Mouse (Mus musculus) G1E (cell line): ENCODE measurements around the gene Atf3.

ENCODE experiments used
- CTCF ChIP-seq: IDR thresholded peaks from 2 replicates; pipeline ENCODE4 v1.5.1; 2012; ENCODE audit warnings: low read depth, low read length, inconsistent platforms, mixed read lengths
- GATA1 ChIP-seq: IDR thresholded peaks from 2 replicates; pipeline ENCODE4 v1.6.1; 2012; ENCODE audit warnings: borderline replicate concordance, low read length, inconsistent platforms, mixed read lengths
- GATA2 ChIP-seq: IDR thresholded peaks from 2 replicates; pipeline ENCODE4 v1.6.1; 2012; ENCODE audit warnings: low read depth, low read length, inconsistent platforms, borderline replicate concordance
- POLR2AphosphoS5 ChIP-seq: IDR thresholded peaks from 2 replicates; pipeline ENCODE4 v1.6.1; 2012; ENCODE audit warnings: low read depth, low read length, inconsistent platforms; ENCODE audit not compliant: insufficient replicate concordance
- TAL1 ChIP-seq: conservative IDR thresholded peaks from 2 replicates; pipeline ENCODE4 v1.6.1; 2012; ENCODE audit warnings: low read depth, low read length, inconsistent platforms, mixed read lengths

DNA sequence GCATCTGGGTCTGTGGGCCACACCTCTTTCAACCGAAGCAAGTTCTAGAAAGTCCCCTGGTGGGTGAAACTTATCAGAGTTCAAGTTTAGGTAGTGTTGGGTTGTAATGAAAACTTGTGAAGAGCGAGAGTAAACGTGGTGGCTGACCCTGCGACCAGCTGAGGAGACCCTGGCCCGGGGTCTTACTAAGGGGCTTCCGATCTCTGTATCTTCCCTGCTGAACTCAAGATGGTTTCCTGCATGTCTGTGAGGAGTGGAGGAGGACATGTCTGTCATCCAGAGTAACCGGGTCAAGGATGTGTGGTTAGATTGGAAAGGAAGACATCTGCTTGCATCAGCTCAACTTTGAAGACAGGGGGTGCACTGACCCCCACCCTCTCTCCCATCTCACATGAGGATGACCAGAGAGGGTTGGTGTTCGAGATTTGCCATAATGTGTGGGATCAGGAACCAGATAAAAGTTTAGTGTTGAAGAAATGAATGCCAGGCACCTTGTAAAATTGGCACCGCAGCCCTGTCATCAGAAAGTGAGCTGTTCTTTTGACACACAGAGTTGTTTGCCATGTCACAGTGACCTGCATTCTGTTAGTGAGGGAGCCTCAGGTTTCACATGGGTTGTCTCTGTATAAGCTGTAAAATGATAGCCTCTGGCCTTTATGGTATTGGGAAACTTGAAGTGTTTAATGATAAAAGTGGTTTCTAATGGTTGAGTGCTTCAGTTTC is 7.3 kb upstream of the Atf3 start:
- TF ChIP-seq CTCF (no peak), GATA1 (no peak), TAL1 (no peak), POLR2AphosphoS5 (no peak), GATA2 (no peak)
